Mouse (Mus musculus): ENCODE measurements around the gene Lrtm1.

- TF ChIP-seq CTCF (IDR thresholded peaks at IDR 0.05; ENCODE audit: low read depth) (no peak), EP300 (IDR thresholded peaks at IDR 0.05; ENCODE audit: low read depth) (no peak)
Observed at GRCm38 (mm10) chr14:29080630-29081029, 62.6 kb downstream of the Lrtm1 start.

All from liver, postnatal 0 days (tissue).